Mouse (Mus musculus): ENCODE measurements around the gene Ift88.

GRCm38 (mm10) chr14:57484183-57484582 is 60.3 kb downstream of the Ift88 start:
- TF ChIP-seq CTCF (IDR thresholded peaks at IDR 0.05) = no peak
- TF ChIP-seq EP300 (IDR thresholded peaks at IDR 0.05) = no peak

Measured in lung, postnatal 0 days (tissue).